Mouse (Mus musculus) thymus, adult 2 months (tissue): Measurements from ENCODE around the gene Wdr31.

Source experiments
- CTCF ChIP-seq: fragments of 200-500 bp; IDR thresholded peaks from 2 replicates; pipeline ENCODE4 v1.5.1; 2012; ENCODE audit warnings: mild to moderate bottlenecking, control low read depth, low read length, moderate library complexity, borderline replicate concordance; ENCODE audit not compliant: control insufficient read depth, poor library complexity, insufficient read depth; ENCODE audit errors: extremely low read depth
- POLR2A ChIP-seq: fragments of 200-500 bp; IDR thresholded peaks from 2 replicates; pipeline ENCODE4 v1.6.1; 2012; ENCODE audit warnings: mild to moderate bottlenecking, low read length, control low read depth, moderate library complexity; ENCODE audit not compliant: control insufficient read depth, poor library complexity, insufficient read depth; ENCODE audit errors: extremely low read depth

DNA sequence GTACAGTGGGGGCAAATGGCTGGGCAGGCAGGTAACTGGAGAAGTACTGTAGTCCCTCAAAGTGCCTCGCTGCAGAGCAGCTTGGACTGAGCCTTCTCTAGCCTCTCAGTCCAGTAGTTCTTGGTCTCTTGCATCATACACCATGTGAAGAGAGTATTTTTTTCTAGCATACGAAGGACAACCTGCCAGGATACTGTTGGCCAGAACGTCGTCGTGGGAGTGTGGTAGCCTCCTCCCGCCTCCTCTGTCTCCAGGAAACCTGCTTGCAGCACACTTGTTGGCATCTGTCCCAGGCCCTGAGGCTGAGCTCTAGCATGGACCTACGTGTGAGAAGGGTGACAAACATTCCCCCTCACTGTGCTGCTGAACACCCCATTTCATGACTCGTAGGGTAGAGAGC, 26.1 kb upstream of the Wdr31 start:
- no peak for TF ChIP-seq CTCF
- TF ChIP-seq POLR2A: no peak
